Mouse (Mus musculus) testis, adult 2 months (tissue): ENCODE data around the gene Agap2.

Source experiments
- CTCF ChIP-seq: fragments of 200-500 bp; IDR thresholded peaks from 2 replicates; pipeline ENCODE4 v1.5.1; 2012; ENCODE audit warnings: low read depth, mild to moderate bottlenecking, inconsistent platforms, low read length, moderate library complexity; ENCODE audit not compliant: control insufficient read depth, insufficient read depth, insufficient replicate concordance
- POLR2A ChIP-seq: fragments of 200-500 bp; IDR thresholded peaks from 2 replicates; pipeline ENCODE4 v1.6.1; 2012; ENCODE audit warnings: low read depth, mild to moderate bottlenecking, inconsistent platforms, low read length, moderate library complexity; ENCODE audit not compliant: control insufficient read depth

- TF ChIP-seq CTCF (no peak), POLR2A (no peak)
Measured at GRCm38 (mm10) chr10:127085052-127085451, 10.0 kb downstream of the Agap2 start.
